Mouse (Mus musculus) ES-Bruce4 (cell line): ENCODE measurements around the gene Ccdc7b.
"Not testable (repeated sequence)": the region's sequence is repeated elsewhere in the genome, so short reads cannot be mapped to it uniquely, and the experiment has no call there.

Source experiments
- CTCF ChIP-seq: IDR thresholded peaks from one replicate; pipeline ENCODE4 v1.8.1; 2011; ENCODE audit warnings: low read depth, low read length
- POLR2A ChIP-seq: IDR thresholded peaks from one replicate; pipeline ENCODE4 v1.8.1; 2011; ENCODE audit warnings: low read length; ENCODE audit not compliant: insufficient read depth

DNA sequence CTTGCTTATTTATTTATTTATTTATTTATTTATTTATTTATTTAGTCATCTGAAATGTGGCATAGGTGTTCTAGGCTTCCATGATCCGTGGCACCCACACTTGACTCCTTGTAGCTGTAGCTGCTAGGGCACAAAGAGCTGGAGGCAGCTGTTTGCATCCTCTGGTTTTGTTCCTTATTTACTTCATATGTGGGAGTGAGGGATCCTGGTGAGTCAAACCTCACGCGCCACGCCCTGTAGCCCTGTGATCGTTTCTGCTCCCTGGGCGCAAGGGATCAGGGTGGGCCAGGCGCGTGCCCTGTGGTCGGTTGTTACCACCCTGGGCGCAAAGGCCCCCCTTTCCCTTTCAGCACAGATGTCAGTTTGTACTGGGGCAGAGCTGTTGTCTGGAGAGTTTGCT is at the start of gene Ccdc7b:
- not testable (repeated sequence) for TF ChIP-seq CTCF, POLR2A
